Mouse (Mus musculus) liver, postnatal 0 days (tissue): Measurements from ENCODE around the gene Echdc2. TPM values are rescaled to one million over a fixed set of nuclear protein-coding genes. Genes with fewer than 3 reads are reported as not detected.

Experiments used
- ATAC-seq: fragments of 200-750 bp; cut with Nextera tagmentation; 2 replicates; pipeline ENCODE4 v1.8.0; 2017; ENCODE audit warnings: mild to moderate bottlenecking, moderate library complexity
- DNase-seq: peaks from one replicate; pipeline ENCODE4 v3.0.0-alpha.2; 2016
- H3K27ac ChIP-seq: fragments of 300-500 bp; sonication (generic); 2 replicates; pipeline ENCODE4 v1.5.1; 2014; ENCODE audit warnings: antibody characterized with exemption, moderate library complexity, mild to moderate bottlenecking, low read depth
- H3K27me3 ChIP-seq: fragments of 300-500 bp; sonication (generic); 2 replicates; pipeline ENCODE4 v1.6.1; 2014; ENCODE audit warnings: low read length, control low read depth, mixed read lengths; ENCODE audit not compliant: insufficient read depth
- H3K36me3 ChIP-seq: fragments of 300-500 bp; sonication (generic); replicated peaks from 2 replicates; pipeline ENCODE4 v1.6.1; 2014; ENCODE audit warnings: mild to moderate bottlenecking, control low read depth, low read length, moderate library complexity, mixed read lengths; ENCODE audit not compliant: insufficient read depth
- H3K4me1 ChIP-seq: fragments of 300-500 bp; sonication (generic); 2 replicates; pipeline ENCODE4 v1.6.1; 2014; ENCODE audit warnings: antibody characterized with exemption, mild to moderate bottlenecking, control low read depth; ENCODE audit not compliant: insufficient read depth
- H3K4me2 ChIP-seq: fragments of 300-500 bp; sonication (generic); 2 replicates; pipeline ENCODE4 v1.6.1; 2014; ENCODE audit warnings: low read depth, mild to moderate bottlenecking, low read length, moderate library complexity, mixed read lengths
- H3K4me3 ChIP-seq: fragments of 300-500 bp; sonication (generic); 2 replicates; pipeline ENCODE4 v1.5.1; 2014; ENCODE audit warnings: low read depth, low read length
- H3K9ac ChIP-seq: fragments of 300-500 bp; sonication (generic); replicated peaks from 2 replicates; pipeline ENCODE4 v1.6.1; 2014; ENCODE audit warnings: mild to moderate bottlenecking, moderate library complexity
- H3K9me3 ChIP-seq: fragments of 300-500 bp; sonication (generic); 2 replicates; pipeline ENCODE4 v1.6.1; 2016; ENCODE audit warnings: mild to moderate bottlenecking, control low read depth, low read length, mixed read lengths
- CTCF ChIP-seq: sonication (generic); IDR thresholded peaks from 2 replicates; pipeline ENCODE4 v1.5.1; 2016; ENCODE audit warnings: antibody characterized with exemption, low read depth
- EP300 ChIP-seq: IDR thresholded peaks from 2 replicates; pipeline ENCODE4 v1.6.1; 2016; ENCODE audit warnings: antibody characterized with exemption, low read depth, mild to moderate bottlenecking
- WGBS: fragments of 180-500 bp; shearing (Covaris S2); extraction: QIAGEN DNeasy Blood & Tissue Kit; methylation state at CpG from one replicate; pipeline ENCODE4 v1.1.7; 2014; ENCODE audit not compliant: insufficient replicate concordance; 5-methylcytosine and 5-hydroxymethylcytosine counted together
- polyA plus RNA-seq: library from polyadenylated mRNA; unstranded; fragments of >200 nt; fragmentation: Nextera tagmentation; extraction: Ambion mirVana; gene quantifications from 2 replicates; pipeline ENCODE4 v1.2.1, GENCODE M21; 2015

The Echdc2 gene
- 94.6 and 99.9 TPM in 2 replicates for polyA plus RNA-seq

- TF ChIP-seq EP300 (no peak), CTCF (peak; percentile 47)
- WGBS = 2% methylated on average over 43 of the region's 43 CpGs
- Histone ChIP-seq H3K36me3 (no peaks in the 10 kb centered on the region), H3K9ac (peak within 1 kb of the TSS; percentile 62), H3K4me1 (no peaks in the 10 kb centered on the region), H3K27ac (peak within 1 kb of the TSS; percentile 79), H3K4me2 (peak within 1 kb of the TSS; percentile 72), H3K27me3 (peaks cover 5% of the 10 kb centered on the region; the same call in 1 of the 2 replicates), H3K9me3 (no peaks in the 10 kb centered on the region), H3K4me3 (peak within 1 kb of the TSS; percentile 59)
- DNase-seq (peak; percentile 46), ATAC-seq (peak; percentile 88)
Observed at GRCm38 (mm10) chr4:108165152-108165895, at the start of gene Echdc2. Echdc2 (plus strand) TSS chr4:108165437.

- 59% methylated on average over 2 of the region's 2 CpGs for WGBS
- Histone ChIP-seq H3K27me3 (no peaks in the 10 kb centered on the region), H3K27ac (0 out of 2 replicates have a peak overlapping the region, but pooled peaks have one; percentile 44), H3K4me2 (peak overlapping the region; percentile 44; the same call in 1 of the 2 replicates), H3K9ac (no peak overlapping the region), H3K4me3 (no peak overlapping the region), H3K36me3 (peaks cover 5% of the 10 kb centered on the region; the same call in 1 of the 2 replicates), H3K4me1 (no peaks in the 10 kb centered on the region), H3K9me3 (no peaks in the 10 kb centered on the region)
- ATAC-seq = peak; percentile 49
- no peak for DNase-seq
- no peak; the same call in 1 of the 2 replicates for TF ChIP-seq EP300
- no peak for TF ChIP-seq CTCF
Observed at GRCm38 (mm10) chr4:108116466-108116865, 48.8 kb upstream of the Echdc2 start.

GRCm38 (mm10) chr4:108117488-108117887 is 47.7 kb upstream of the Echdc2 start:
- peak overlapping the region; percentile 68 for H3K4me3 ChIP-seq
- 75% methylated on average over 8 of the region's 8 CpGs for WGBS
- TF ChIP-seq CTCF (no peak), EP300 (no peak)

GRCm38 (mm10) chr4:108117924-108118876 is 47.0 kb upstream of the Echdc2 start:
- Histone ChIP-seq H3K36me3 (no peaks in the 10 kb centered on the region), H3K4me2 (peak overlapping the region; percentile 73), H3K9me3 (no peaks in the 10 kb centered on the region), H3K4me3 (peak overlapping the region; percentile 68), H3K4me1 (no peaks in the 10 kb centered on the region), H3K27me3 (no peaks in the 10 kb centered on the region), H3K9ac (peak overlapping the region; percentile 67), H3K27ac (peak overlapping the region; percentile 93)
- ATAC-seq (peak; percentile 89), DNase-seq (peak; percentile 96)
- TF ChIP-seq EP300 (no peak), CTCF (0 out of 2 replicates have a peak, but pooled peaks have one; percentile 6)
- 8% methylated on average over 43 of the region's 45 CpGs for WGBS

More at GRCm38 (mm10) chr4:108117488-108117887, 47.7 kb upstream of the Echdc2 start:
- ATAC-seq (no peak), DNase-seq (no peak)
- H3K27ac ChIP-seq = peak overlapping the region; percentile 57
- no peak overlapping the region for H3K9ac ChIP-seq
- H3K9me3 ChIP-seq = no peaks in the 10 kb centered on the region
- H3K27me3 ChIP-seq = no peaks in the 10 kb centered on the region
- no peaks in the 10 kb centered on the region for H3K4me1 ChIP-seq
- peak overlapping the region; percentile 51 for H3K4me2 ChIP-seq
- H3K36me3 ChIP-seq = no peaks in the 10 kb centered on the region

GRCm38 (mm10) chr4:108124104-108124503 is 41.1 kb upstream of the Echdc2 start:
- TF ChIP-seq EP300 = no peak
- no peak for TF ChIP-seq CTCF
- no peaks in the 10 kb centered on the region for H3K4me1 ChIP-seq
- no peak overlapping the region for H3K9ac ChIP-seq
- H3K27me3 ChIP-seq = no peaks in the 10 kb centered on the region
- no peaks in the 10 kb centered on the region for H3K9me3 ChIP-seq
- ATAC-seq (peak; percentile 51), DNase-seq (no peak)
- H3K4me3 ChIP-seq = no peak overlapping the region
- no peaks in the 10 kb centered on the region for H3K36me3 ChIP-seq
- no peak overlapping the region for H3K27ac ChIP-seq
- no peak overlapping the region for H3K4me2 ChIP-seq
- WGBS = 57% methylated on average over 1 of the region's 1 CpGs

- 72% methylated on average over 4 of the region's 4 CpGs for WGBS
- Histone ChIP-seq H3K4me1 (no peaks in the 10 kb centered on the region), H3K4me3 (no peak overlapping the region), H3K27me3 (no peaks in the 10 kb centered on the region), H3K4me2 (no peak overlapping the region), H3K9ac (no peak overlapping the region), H3K27ac (no peak overlapping the region), H3K36me3 (no peaks in the 10 kb centered on the region), H3K9me3 (no peaks in the 10 kb centered on the region)
- ATAC-seq (no peak), DNase-seq (no peak)
- TF ChIP-seq CTCF (no peak), EP300 (no peak)
Observed at GRCm38 (mm10) chr4:108126260-108126659, 39.0 kb upstream of the Echdc2 start.
